Mouse (Mus musculus) adrenal gland, postnatal 36 days (tissue): Measurements from ENCODE around the gene Lrrc7. TPM values are rescaled to one million over a fixed set of nuclear protein-coding genes. Genes with fewer than 3 reads are reported as not detected.
"Not testable (repeated sequence)": the region's sequence is repeated elsewhere in the genome, so short reads cannot be mapped to it uniquely, and the experiment has no call there.

Experiments used
- DNase-seq, 2 experiments: peaks; one replicate each; pipeline ENCODE4 v3.0.0; 2021; ENCODE audit warnings: mixed read lengths in 1 of 2
- total RNA-seq, 2 experiments: library from RNA; stranded (reverse); gene quantifications; 2 replicates each; pipeline ENCODE4 v1.2.3; 2021

The Lrrc7 gene
- total RNA-seq, 2 experiments from 2014 or later, result 0.07 to 0.36 TPM

- no peak for DNase-seq
These were observed 397.6 kb downstream of the Lrrc7 start for GRCm38 (mm10) chr3:158164452-158164851.

- no peak for DNase-seq
These were observed 398.9 kb downstream of the Lrrc7 start for GRCm38 (mm10) chr3:158163127-158163526.

GRCm38 (mm10) chr3:158161924-158162490 is 400.0 kb downstream of the Lrrc7 start:
- no peak for DNase-seq

GRCm38 (mm10) chr3:158155515-158156286 is 406.3 kb downstream of the Lrrc7 start:
- no peak for DNase-seq

- no peak for DNase-seq
These were observed 407.9 kb downstream of the Lrrc7 start for GRCm38 (mm10) chr3:158154134-158154533.

- no peak for DNase-seq
These were observed 413.0 kb downstream of the Lrrc7 start for GRCm38 (mm10) chr3:158148998-158149397.

- no peak for DNase-seq
These were observed 421.4 kb downstream of the Lrrc7 start for GRCm38 (mm10) chr3:158140629-158141028.

- DNase-seq, result no peak
These were observed 424.2 kb downstream of the Lrrc7 start for GRCm38 (mm10) chr3:158137796-158138195.

GRCm38 (mm10) chr3:158131672-158132071 is 430.3 kb downstream of the Lrrc7 start:
- no peak for DNase-seq

- DNase-seq, result no peak
These were observed 430.8 kb downstream of the Lrrc7 start for GRCm38 (mm10) chr3:158131233-158131632.

- DNase-seq, result no peak
These were observed 439.1 kb downstream of the Lrrc7 start for GRCm38 (mm10) chr3:158122899-158123298.

GRCm38 (mm10) chr3:158105260-158105659 is 456.8 kb downstream of the Lrrc7 start:
- no peak for DNase-seq

- no peak for DNase-seq
These were observed 458.6 kb downstream of the Lrrc7 start for GRCm38 (mm10) chr3:158103467-158103866.

- DNase-seq, result not testable (repeated sequence)
These were observed 459.5 kb downstream of the Lrrc7 start for GRCm38 (mm10) chr3:158102530-158102929.

GRCm38 (mm10) chr3:158102043-158102442 is 460.0 kb downstream of the Lrrc7 start:
- DNase-seq, result not testable (repeated sequence)

GRCm38 (mm10) chr3:158093919-158094318 is 468.1 kb downstream of the Lrrc7 start:
- no peak for DNase-seq

- no peak for DNase-seq
These were observed 470.4 kb downstream of the Lrrc7 start for GRCm38 (mm10) chr3:158091601-158092000.

GRCm38 (mm10) chr3:158077828-158078227 is 484.2 kb downstream of the Lrrc7 start:
- no peak for DNase-seq

GRCm38 (mm10) chr3:158077380-158077772 is 484.6 kb downstream of the Lrrc7 start:
- no peak for DNase-seq

- no peak for DNase-seq
These were observed 485.2 kb downstream of the Lrrc7 start for GRCm38 (mm10) chr3:158076685-158077379.

GRCm38 (mm10) chr3:158075004-158075403 is 487.0 kb downstream of the Lrrc7 start:
- DNase-seq, result no peak

GRCm38 (mm10) chr3:158068613-158069263 is 493.3 kb downstream of the Lrrc7 start:
- DNase-seq, result peak in 1 of 2 experiments; percentile 15

GRCm38 (mm10) chr3:158067916-158068315 is 494.1 kb downstream of the Lrrc7 start:
- DNase-seq, result no peak
